Mouse (Mus musculus): ENCODE data around the gene Ppm1e.
A peak's percentile ranks its signal among the peaks of the same experiment; 100 is the strongest.

Gene Ppm1e

DNA sequence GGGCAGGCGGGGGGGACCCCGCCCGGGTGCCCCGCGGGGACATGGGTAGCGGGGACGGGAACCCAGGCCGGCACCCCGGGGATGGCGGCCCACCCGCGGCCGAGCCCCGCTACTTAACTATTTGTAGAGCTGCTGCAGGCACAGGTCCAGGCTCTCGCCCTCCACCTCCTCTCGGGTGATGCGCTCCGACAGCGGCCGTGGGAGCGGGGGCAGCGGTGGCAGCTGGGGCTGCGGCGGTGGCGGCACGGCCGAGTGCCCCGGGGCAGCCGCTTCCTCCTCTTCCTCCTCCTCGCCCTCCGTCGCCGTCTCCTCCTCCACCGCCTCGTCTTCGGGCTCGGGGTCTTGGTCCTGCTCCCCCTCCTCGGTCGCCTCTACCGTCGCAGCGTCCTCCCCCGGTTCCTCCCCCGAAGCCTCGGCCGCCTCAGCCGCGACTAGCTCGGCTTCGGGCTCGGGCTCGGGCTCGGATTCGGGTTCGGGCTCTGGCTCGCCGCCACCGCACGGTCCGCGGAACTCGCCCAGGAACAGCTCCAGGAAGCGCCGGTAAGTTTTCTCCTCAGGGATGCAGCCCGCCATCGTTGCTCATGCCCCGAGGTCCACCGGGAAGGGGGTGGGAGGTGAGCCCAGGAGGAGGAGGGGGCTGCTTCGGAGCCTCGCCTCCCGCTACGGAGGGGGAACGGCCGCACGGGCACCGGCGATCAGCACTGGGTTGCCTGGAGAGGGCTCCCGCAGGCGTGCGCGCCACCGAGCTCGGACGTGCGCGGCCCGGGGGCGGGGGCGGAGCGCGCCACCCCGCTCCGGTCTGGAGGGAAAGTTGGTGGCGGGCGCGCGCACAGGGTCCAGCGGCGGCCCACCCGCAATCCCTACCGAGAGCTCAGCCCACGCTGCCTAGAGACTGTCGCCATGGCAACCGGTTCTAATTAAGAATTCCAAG, at the start of gene Ppm1e:
Gene Ppm1e (minus strand): TSS at position 693 of the 931 bp plus-strand sequence.
- peak; percentile 70; the same call in 1 of the 2 replicates for ATAC-seq (ENCODE audit: insufficient number of reproducible peaks, low FRiP score, low TSS enrichment)

DNA sequence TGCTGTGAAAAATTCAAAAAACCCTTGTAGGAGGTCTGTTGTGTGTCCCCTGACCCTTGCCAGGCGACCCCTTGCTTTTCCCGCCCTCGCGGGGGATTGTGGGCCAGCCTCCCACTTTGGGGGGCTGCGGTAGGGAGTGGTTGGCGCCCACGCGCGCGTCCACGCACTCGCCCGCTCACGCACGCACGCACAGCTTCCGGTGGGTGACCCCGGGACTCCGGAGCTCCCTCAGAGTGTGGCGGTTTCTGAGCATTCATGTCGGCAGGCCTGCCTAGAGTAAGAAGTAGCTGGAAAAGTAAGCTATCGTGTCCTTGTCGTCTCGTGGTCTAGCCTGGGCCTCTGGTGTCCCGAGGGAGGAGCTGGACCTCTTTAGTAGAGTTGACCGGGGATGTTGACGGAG, 46.1 kb upstream of the Ppm1e start, which contains the start of the genes Rad51c and Tex14:
Gene Rad51c (minus strand): TSS at position 79 of the 400 bp plus-strand sequence.
Gene Tex14 (plus strand): TSS at position 190 of the 400 bp plus-strand sequence.
- ATAC-seq (ENCODE audit: insufficient number of reproducible peaks, low FRiP score, low TSS enrichment), result no peak

DNA sequence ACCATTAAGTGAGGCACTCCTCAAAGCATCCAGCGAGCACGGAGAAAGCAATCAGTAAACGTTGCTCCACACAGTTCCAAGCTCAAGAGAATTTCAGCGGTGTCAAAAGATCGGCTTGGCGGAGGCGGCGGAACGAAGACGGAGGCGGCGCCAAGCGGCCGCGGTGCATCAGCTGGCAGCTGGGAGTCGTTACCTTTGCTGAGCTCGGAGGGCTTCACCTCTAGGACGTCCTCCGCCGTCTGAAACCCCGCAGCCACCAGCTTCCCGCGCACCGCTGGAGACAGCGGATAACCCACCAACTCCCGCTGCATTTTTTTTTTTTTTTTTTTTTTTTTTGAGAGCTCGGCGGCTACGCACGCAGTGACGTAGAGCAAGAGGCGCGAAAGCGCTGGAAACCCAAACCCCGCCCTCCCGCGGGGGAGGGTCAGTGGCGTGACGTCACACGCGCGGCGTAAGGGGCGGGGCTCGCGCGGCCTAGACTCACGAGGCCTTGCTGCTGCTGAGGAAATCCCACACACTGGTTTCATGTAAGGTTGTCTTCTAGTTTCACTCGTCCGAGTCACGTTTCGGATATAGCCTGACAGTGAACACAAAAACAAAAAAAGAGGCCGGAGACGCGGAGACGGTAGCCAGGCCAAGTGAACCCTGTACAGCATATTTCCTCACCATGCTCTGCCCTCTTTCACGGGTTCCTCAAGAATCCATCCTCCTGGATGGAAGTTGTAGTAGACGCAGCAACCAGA, 45.5 kb upstream of the Ppm1e start:
- peak; percentile 76; the same call in 1 of the 2 replicates for ATAC-seq (ENCODE audit: insufficient number of reproducible peaks, low FRiP score, low TSS enrichment)

DNA sequence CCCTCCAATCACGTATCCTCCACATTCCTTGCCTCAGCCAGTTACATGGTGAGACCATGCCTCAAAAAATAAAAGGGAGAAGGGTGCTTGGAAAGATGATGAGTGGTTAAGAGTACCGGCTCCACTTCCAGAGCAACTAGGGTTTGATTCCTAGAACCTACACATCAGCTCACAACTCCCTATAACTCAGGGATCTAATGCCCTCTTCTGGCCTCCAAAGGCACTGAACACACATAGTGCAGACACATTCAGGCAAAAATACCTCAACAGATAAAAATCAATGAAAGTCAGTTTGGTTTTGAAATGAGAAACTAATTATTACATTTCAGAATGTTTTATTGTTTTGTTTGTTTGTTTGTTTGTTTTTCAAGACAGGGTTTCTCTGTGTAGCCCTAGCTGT, 39.6 kb upstream of the Ppm1e start:
- ATAC-seq (ENCODE audit: insufficient number of reproducible peaks, low FRiP score, low TSS enrichment), result no peak

DNA sequence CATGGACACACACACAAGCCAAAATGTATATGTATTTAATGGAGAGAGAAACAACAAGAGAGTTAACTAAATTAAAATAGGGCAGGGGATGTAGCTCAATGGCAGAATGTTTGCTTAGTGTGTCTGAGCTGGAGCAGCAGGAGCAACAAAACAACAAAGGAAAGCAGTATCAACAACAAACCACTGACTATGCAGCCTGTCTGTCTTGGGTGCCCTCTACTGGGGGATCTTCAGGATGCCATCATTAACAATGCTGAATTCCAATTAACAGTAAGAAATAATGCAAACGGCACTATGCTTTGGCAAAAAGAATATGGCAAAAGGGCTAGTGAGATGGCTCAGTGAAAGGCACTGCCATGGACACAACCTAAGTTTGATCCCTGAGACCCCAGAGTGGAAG, 35.0 kb upstream of the Ppm1e start:
- no peak for ATAC-seq (ENCODE audit: insufficient number of reproducible peaks, low FRiP score, low TSS enrichment)

DNA sequence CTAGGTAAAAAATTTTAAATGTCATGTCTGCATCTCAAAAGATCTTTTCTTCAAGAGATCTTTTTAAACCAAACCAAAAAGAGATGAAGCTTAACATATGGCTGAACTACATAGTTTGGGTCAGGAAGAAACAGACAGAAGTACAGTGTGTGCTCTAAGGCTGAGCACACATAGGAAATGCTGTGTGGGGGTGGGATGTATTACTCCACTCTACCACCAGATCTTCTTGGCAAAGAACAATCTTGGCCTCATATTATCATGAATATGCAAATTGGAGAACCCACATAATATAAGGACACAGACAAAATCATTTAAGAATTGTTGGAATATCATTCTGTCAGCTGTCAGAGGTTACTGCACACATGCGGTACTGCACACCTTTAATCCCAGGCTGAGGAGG, 26.9 kb upstream of the Ppm1e start:
- ATAC-seq (ENCODE audit: insufficient number of reproducible peaks, low FRiP score, low TSS enrichment), result no peak

DNA sequence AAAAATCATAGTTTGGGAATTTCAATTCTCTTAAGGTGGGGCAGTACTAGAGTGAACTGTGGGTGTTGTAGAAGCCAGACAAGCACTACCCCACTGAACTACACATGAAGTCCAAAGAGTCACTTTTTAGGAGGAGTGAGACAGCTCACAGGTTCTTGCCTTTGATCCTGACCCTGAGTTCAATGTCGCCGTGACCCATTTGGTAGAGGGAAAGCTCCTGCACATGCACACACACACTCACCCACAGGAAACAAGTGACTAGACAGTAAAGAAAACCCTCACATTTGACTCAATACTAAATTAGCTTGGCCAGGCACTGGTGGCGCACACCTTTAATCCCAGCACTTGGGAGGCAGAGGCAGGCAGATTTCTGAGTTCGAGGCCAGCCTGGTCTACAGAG, 25.7 kb upstream of the Ppm1e start:
- ATAC-seq (ENCODE audit: insufficient number of reproducible peaks, low FRiP score, low TSS enrichment), result no peak

DNA sequence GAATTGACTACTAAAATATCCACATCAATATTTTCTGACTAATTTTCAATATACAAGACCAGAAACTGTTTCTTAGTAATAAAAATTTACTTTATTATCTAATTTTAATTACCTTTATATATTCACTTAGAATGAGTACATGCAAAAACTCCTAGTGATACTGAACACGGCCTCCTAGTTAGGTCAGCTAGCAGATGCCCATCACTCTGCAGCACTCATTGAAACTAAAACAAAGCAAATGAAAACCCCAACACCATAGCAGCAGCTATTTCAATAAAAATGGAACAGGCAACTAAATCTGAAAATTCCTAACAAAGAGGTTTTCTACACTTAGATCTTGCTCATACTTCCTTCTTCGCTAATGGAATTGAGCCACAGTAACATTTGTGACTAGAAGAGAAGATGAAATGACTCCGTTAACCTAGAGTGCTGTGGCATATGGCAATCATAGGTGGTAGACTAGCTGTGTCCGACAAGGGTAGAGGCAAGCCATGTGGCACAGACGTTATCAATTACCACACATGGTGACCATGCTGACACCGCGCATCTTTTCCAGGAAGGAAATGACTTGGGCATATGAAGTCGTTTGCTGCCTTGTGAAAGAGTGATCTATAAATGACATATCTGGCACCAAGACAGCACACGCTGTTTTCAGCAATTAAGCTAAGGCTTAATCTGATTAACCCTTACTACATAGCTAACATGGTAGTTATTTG, 9.2 kb upstream of the Ppm1e start:
- no peak for ATAC-seq (ENCODE audit: insufficient number of reproducible peaks, low FRiP score, low TSS enrichment)

DNA sequence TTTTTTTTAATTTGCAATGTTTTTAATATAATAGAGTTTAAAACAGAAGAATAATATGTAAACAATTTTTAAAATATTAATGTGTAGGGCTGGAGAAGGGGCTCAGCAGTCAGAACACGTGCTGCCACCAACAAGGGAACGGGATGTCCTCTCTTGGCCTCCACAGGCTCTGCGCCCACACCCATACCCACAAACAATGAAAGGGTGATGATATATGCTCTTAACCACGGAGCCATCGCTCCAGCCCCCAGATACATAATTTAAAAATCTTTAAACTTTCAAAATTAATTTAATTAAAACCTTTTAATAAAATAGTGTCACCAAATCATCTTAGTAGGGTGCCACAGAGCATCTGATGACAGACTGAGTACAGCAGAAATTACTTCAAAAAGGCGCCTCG, 8.2 kb upstream of the Ppm1e start:
- no peak for ATAC-seq (ENCODE audit: insufficient number of reproducible peaks, low FRiP score, low TSS enrichment)

DNA sequence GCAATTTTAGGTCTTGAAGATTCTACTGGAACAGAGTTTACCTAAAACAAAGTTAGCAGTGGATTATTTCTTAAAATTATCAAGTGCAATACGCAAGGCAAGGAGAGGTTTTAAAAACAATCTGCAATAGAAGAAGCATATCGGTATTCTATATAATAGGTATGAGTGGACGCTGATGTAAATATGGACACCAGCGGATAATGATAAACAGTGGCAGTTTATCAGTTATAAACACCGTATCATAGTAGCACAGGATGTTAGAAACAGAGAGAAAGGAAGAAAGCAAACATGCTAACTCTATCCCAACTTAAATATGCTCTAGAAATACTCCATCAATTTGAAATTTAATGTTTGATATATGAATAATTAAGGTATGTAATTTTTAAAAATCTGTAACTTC, 6.3 kb upstream of the Ppm1e start:
- no peak for ATAC-seq (ENCODE audit: insufficient number of reproducible peaks, low FRiP score, low TSS enrichment)

DNA sequence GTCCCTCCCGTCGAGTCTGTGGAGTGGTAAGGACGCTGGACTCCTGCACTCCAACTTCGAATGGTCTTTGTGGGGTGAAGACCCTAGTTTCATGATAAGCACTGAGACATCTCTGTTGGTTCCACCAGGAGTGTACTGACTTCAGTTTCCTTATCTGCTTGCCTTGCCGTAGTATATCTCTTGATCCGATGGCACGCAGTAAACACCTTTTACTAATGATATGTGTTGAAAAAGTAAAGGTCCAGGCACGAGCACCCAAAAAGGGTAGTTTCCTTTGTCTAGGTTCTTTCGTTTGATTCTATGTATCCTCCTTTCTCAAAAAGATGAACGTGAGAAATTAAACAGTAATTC, 414 bp upstream of the Ppm1e start:
- no peak; the same call in 1 of the 2 replicates for ATAC-seq (ENCODE audit: insufficient number of reproducible peaks, low FRiP score, low TSS enrichment)

DNA sequence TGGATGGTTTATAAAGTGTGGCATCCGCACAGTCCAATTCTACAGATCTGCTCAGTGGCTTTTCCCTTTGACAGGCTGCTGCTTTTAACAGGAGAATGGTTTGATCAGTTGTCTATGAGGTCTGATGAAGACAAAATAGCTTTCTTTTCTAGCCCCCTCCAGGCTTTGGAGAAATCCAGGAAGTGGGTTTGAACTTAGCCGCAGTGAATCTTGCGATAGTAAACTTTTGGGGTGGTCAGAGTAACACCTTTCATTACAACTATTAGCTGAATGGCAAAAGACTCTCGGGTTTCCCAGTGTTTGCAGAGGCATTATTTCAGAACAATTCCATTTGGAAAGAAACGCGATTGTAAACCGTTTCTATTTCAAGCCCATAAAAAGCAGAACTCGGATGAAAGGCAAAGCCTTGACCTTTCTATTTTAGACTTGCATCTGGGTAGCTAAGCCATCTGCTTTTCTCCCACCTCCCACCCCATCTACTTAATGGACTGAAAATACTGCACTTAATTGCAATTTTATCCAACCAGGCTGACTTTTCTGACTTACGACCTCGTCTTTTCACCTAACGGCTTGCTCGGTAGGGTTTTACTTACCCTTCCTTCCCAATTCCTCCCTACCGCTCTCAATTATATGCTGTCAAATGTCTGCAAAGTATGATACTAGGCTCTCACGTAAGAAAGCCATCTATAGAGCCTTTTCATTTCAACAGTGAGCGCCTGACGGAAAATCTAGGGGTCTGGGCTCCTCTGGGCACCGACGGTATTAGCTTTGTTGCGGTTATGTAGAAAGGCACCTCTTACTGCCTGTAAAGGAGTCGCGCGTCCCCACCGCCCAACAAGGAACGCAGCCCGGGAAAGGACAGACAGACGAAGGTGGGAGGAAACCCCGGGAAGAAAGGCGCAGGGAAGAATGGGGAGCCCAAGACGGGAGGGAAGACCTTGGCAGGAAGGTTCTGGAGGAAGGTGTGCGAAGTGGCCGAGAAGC, 1.2 kb downstream of the Ppm1e start:
- ATAC-seq (ENCODE audit: insufficient number of reproducible peaks, low FRiP score, low TSS enrichment), result no peak

DNA sequence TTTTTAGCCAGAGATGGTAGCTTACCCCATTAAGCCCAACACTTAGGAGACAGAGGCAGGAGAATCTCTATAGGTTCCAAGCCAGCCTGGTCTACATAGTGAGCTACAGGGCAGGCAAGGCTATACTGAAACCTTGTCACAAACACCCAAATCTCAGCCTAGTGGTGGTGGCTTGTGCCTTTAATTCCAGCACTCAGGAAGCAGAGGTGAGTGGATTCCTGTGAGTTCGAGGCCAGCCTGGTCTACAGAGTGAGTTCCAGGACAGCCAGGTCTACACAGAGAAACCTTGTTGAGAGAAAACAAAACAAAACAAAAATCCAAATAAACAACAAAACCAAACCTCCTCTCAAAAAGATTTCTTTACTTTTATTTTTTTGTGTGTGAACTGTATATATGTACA, 4.0 kb downstream of the Ppm1e start:
- ATAC-seq (ENCODE audit: insufficient number of reproducible peaks, low FRiP score, low TSS enrichment), result no peak

DNA sequence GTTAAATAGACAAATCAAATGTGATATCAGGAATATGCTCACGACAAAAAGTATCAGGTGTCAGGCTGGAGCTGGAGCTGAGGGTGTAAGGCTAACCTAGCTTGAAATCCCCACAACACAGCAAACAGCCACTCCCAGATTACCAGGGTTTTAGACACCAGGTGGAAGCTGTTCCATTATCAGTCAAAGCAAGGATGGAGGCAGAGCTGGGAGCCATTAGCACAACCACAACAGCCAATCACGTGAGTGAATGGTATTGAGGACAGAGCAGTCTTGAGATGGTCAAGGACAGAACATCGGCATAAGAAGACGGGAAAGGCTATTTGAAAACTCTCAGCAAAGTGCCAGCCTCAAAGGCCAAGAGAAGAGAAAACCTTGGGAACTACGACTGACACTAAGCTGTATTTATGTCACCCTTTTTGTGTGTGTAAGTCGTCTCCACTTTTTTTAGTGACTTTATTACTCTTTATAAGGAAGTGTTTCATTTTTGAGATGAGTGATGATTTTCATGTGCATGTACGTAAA, 5.1 kb downstream of the Ppm1e start:
- ATAC-seq (ENCODE audit: insufficient number of reproducible peaks, low FRiP score, low TSS enrichment), result no peak

DNA sequence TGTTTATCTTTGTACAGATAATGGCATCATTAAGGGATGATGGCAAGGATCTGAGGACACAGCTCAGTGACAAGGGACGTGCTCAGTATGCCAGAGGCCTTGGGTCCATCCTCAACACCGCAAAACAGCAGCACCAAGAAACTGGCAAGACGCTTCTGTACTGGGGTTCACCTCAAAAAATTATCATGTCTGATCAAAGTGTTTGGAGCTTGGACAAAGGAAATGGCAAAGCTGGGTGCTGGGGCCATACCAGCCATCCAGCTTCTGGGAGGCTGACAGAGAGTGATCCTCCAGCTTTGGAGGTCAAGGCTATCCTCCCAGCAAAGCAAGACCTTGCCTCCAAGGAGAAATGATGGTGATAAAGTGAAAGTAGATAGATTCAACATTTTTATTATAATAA, 32.4 kb downstream of the Ppm1e start:
- no peak for ATAC-seq (ENCODE audit: insufficient number of reproducible peaks, low FRiP score, low TSS enrichment)

DNA sequence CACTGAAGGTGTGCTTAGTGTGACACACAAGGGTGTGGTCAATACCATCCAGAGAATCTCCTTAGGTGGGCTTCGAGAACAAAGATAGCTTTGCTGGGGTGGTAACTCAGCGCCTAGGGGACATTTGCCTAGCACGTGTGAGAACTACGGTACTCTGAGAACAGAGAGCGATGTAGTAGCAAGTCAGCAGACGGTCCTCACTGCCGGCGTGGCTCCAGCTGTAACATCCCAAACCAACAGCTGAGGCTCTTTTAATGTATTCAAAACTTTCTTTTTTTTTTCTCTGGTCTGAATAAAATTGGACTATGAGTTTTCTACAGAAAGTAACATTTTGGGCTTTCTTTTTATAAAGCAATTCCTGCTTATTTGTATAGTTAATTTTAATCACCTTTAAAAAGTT, 36.3 kb downstream of the Ppm1e start:
- no peak for ATAC-seq (ENCODE audit: insufficient number of reproducible peaks, low FRiP score, low TSS enrichment)

DNA sequence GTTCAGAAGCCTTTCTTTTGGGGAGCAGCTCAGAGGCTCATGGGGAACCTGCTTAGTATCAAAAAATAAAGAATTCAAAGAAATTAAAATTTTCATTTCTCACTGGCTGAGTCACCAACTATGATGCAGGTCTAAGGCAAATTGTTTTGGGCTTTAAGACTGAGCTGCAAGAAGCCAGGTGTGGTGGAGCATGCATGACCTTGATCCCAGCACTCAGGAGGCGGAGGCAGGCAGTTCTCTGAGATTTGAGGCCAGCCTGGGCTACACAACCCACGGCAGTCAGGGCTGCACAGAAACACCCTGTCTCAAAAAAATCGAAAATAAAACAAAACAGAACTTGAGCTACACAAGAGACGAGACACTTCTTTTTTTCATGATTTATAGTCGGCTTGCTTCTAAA, 38.8 kb downstream of the Ppm1e start:
- no peak for ATAC-seq (ENCODE audit: insufficient number of reproducible peaks, low FRiP score, low TSS enrichment)

DNA sequence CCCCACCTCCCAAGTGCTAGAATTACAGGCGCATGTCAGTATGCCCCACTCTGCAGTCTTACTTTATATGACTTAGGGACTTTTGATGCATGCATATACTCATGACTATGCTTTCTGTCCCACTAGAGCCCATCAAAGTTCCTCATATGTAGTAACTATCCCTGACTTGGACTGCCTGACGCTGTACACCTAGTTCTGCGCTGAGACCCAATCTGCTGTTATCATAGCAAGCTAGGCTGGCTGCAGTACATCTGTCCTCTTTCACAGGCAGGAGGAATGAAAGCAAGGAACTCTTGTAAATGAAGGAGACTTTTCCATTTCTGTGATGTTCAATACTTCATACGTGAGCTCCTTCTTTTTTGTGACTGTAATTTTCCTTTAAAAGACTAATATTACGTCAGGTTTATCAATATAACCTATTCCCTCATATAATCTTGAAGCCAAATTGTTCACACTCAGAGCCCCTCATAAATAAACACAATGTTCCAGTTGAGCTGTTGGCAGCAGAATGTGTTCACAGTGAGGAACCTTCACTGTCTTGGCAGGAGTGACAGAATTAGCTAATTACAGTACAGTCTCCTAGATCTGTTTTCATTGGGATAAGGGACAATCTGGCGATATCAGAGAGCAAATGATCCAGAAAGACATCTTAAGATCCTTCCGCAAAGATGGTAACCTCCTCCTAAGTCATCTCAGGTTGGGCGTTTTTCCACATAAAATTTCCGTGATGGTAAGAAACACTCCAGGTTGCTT, 39.7 kb downstream of the Ppm1e start:
- peak; percentile 40; the same call in 1 of the 2 replicates for ATAC-seq (ENCODE audit: insufficient number of reproducible peaks, low FRiP score, low TSS enrichment)

DNA sequence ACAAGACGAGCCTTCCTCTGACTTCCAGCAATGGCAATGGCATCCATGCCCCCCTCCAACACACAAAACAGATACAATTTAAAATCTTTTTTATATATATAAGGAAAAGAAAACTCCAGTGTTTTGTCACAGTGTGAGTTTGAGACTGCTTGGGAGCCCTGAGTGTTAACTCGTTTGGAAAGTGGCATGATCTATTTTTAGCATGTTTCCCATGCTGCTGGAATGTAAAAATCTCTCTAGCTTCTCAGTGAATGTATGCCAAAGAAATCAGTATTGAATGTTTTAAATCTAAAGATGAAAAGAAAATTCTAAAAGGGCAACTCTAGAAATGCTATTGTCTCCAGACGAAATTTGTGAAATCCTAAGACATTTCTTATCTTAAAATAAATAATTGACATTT, 45.3 kb downstream of the Ppm1e start:
- no peak for ATAC-seq (ENCODE audit: insufficient number of reproducible peaks, low FRiP score, low TSS enrichment)
